Mouse (Mus musculus): Measurements from ENCODE around the gene Olfr56.
"Not testable (repeated sequence)": the region's sequence is repeated elsewhere in the genome, so short reads cannot be mapped to it uniquely, and the experiment has no call there.

Olfr56 gene

GRCm38 (mm10) chr11:48978240-48978939, at the start of gene Olfr56:
Gene Olfr56, plus strand, starts transcription at chr11:48978889.
- DNase-seq (ENCODE audit: low spot score) = not testable (repeated sequence)

- DNase-seq (ENCODE audit: low spot score) = not testable (repeated sequence)
Measured at GRCm38 (mm10) chr11:48933422-48933821, 45.3 kb upstream of the Olfr56 start.

GRCm38 (mm10) chr11:48933923-48934322, 44.8 kb upstream of the Olfr56 start:
- not testable (repeated sequence) for DNase-seq (ENCODE audit: low spot score)

- not testable (repeated sequence) for DNase-seq (ENCODE audit: low spot score)
Measured at GRCm38 (mm10) chr11:48935291-48935690, 43.4 kb upstream of the Olfr56 start.

GRCm38 (mm10) chr11:48939286-48939685, 39.4 kb upstream of the Olfr56 start:
- DNase-seq (ENCODE audit: low spot score) = not testable (repeated sequence)

- DNase-seq (ENCODE audit: low spot score) = not testable (repeated sequence)
Measured at GRCm38 (mm10) chr11:48946090-48946489, 32.6 kb upstream of the Olfr56 start, which contains the start of gene Psme2b. Gene Psme2b, minus strand, starts transcription at chr11:48946190.

- not testable (repeated sequence) for DNase-seq (ENCODE audit: low spot score)
Measured at GRCm38 (mm10) chr11:48974686-48975085, 4.0 kb upstream of the Olfr56 start.

- DNase-seq (ENCODE audit: low spot score) = not testable (repeated sequence)
Measured at GRCm38 (mm10) chr11:48979251-48979650, 562 bp downstream of the Olfr56 start, which contains the start of gene 9930111J21Rik1. Gene 9930111J21Rik1, minus strand, starts transcription at chr11:48979398.

GRCm38 (mm10) chr11:48980052-48980451, 1.4 kb downstream of the Olfr56 start:
- not testable (repeated sequence) for DNase-seq (ENCODE audit: low spot score)

GRCm38 (mm10) chr11:48982848-48983247, 4.2 kb downstream of the Olfr56 start:
- not testable (repeated sequence) for DNase-seq (ENCODE audit: low spot score)

GRCm38 (mm10) chr11:48988219-48988618, 9.5 kb downstream of the Olfr56 start:
- not testable (repeated sequence) for DNase-seq (ENCODE audit: low spot score)

- not testable (repeated sequence) for DNase-seq (ENCODE audit: low spot score)
Measured at GRCm38 (mm10) chr11:48989981-48990380, 11.3 kb downstream of the Olfr56 start.

- DNase-seq (ENCODE audit: low spot score) = not testable (repeated sequence)
Measured at GRCm38 (mm10) chr11:48991740-48992520, 13.2 kb downstream of the Olfr56 start, which contains the start of gene Gm12185. Gene Gm12185, minus strand, starts transcription at chr11:48992226.

- DNase-seq (ENCODE audit: low spot score) = peak; percentile 8
Measured at GRCm38 (mm10) chr11:48993296-48993695, 14.6 kb downstream of the Olfr56 start.

GRCm38 (mm10) chr11:48994018-48994417, 15.3 kb downstream of the Olfr56 start, which contains the start of gene Tgtp1:
Gene Tgtp1, minus strand, starts transcription at chr11:48994172.
- DNase-seq (ENCODE audit: low spot score) = not testable (repeated sequence)

- DNase-seq (ENCODE audit: low spot score) = not testable (repeated sequence)
Measured at GRCm38 (mm10) chr11:49000411-49000810, 21.7 kb downstream of the Olfr56 start.

GRCm38 (mm10) chr11:49006317-49006716, 27.6 kb downstream of the Olfr56 start:
- DNase-seq (ENCODE audit: low spot score) = not testable (repeated sequence)

GRCm38 (mm10) chr11:49006785-49007184, 28.1 kb downstream of the Olfr56 start:
- DNase-seq (ENCODE audit: low spot score) = not testable (repeated sequence)

- not testable (repeated sequence) for DNase-seq (ENCODE audit: low spot score)
Measured at GRCm38 (mm10) chr11:49012074-49012473, 33.4 kb downstream of the Olfr56 start.

- DNase-seq (ENCODE audit: low spot score) = not testable (repeated sequence)
Measured at GRCm38 (mm10) chr11:49050064-49050463, 71.4 kb downstream of the Olfr56 start.

GRCm38 (mm10) chr11:49051093-49051891, 72.6 kb downstream of the Olfr56 start, which contains the start of gene 9930111J21Rik2:
Gene 9930111J21Rik2, minus strand, starts transcription at chr11:49051242.
- DNase-seq (ENCODE audit: low spot score) = not testable (repeated sequence)
